Mouse (Mus musculus) G1E (cell line): Measurements from ENCODE around the gene Zscan5b. TPM values are rescaled to one million over a fixed set of nuclear protein-coding genes. Genes with fewer than 3 reads are reported as not detected.
"Not testable (repeated sequence)": the region's sequence is repeated elsewhere in the genome, so short reads cannot be mapped to it uniquely, and the experiment has no call there.

Source experiments
- ATAC-seq: 2 replicates; pipeline ENCODE4 v1.8.0; 2016; ENCODE audit warnings: mild to moderate bottlenecking; ENCODE audit not compliant: insufficient number of reproducible peaks, poor library complexity, low FRiP score, severe bottlenecking; ENCODE audit errors: extremely low read depth
- DNase-seq: peaks from one replicate; pipeline ENCODE4 v3.0.0; 2012; ENCODE audit warnings: low spot score
- H3K27me3 ChIP-seq: 2 replicates; pipeline ENCODE4 v1.6.1; 2012; ENCODE audit warnings: mild to moderate bottlenecking, low read length, inconsistent platforms; ENCODE audit not compliant: insufficient read depth
- H3K36me3 ChIP-seq: replicated peaks from 2 replicates; pipeline ENCODE3; 2012; ENCODE audit warnings: mild to moderate bottlenecking, inconsistent platforms
- H3K4me1 ChIP-seq: 2 replicates; pipeline ENCODE4 v1.6.1; 2012; ENCODE audit warnings: low read depth, low read length, inconsistent platforms, mixed read lengths; ENCODE audit not compliant: insufficient read depth
- H3K4me3 ChIP-seq: 2 replicates; pipeline ENCODE4 v1.5.1; 2012; ENCODE audit warnings: low read depth, mild to moderate bottlenecking, inconsistent platforms, low read length, moderate library complexity, mixed read lengths
- H3K9me3 ChIP-seq: replicated peaks from 2 replicates; pipeline ENCODE4 v1.6.1; 2012; ENCODE audit warnings: inconsistent platforms
- CTCF ChIP-seq: IDR thresholded peaks from 2 replicates; pipeline ENCODE4 v1.5.1; 2012; ENCODE audit warnings: low read depth, low read length, inconsistent platforms, mixed read lengths
- GATA1 ChIP-seq: IDR thresholded peaks from 2 replicates; pipeline ENCODE4 v1.6.1; 2012; ENCODE audit warnings: borderline replicate concordance, low read length, inconsistent platforms, mixed read lengths
- GATA2 ChIP-seq: IDR thresholded peaks from 2 replicates; pipeline ENCODE4 v1.6.1; 2012; ENCODE audit warnings: low read depth, low read length, inconsistent platforms, borderline replicate concordance
- POLR2AphosphoS5 ChIP-seq: IDR thresholded peaks from 2 replicates; pipeline ENCODE4 v1.6.1; 2012; ENCODE audit warnings: low read depth, low read length, inconsistent platforms; ENCODE audit not compliant: insufficient replicate concordance
- TAL1 ChIP-seq: conservative IDR thresholded peaks from 2 replicates; pipeline ENCODE4 v1.6.1; 2012; ENCODE audit warnings: low read depth, low read length, inconsistent platforms, mixed read lengths
- polyA plus RNA-seq: library from polyadenylated mRNA; stranded (reverse); fragments of >175 nt; gene quantifications from 2 replicates; pipeline ENCODE4 v1.2.3, GENCODE M21; 2012
- total RNA-seq, 2 experiments: library from RNA; stranded (forward) in 1 of 2; stranded (reverse) in 1 of 2; fragments of 200-1000 nt in 1 of 2; fragments of >200 nt in 1 of 2; fragmentation: Nextera tagmentation in 1 of 2; gene quantifications; 2 replicates each; pipeline ENCODE4 v1.2.3; 2014 to 2017

Gene Zscan5b
- total and polyA plus RNA-seq, 3 experiments, result not detected

DNA sequence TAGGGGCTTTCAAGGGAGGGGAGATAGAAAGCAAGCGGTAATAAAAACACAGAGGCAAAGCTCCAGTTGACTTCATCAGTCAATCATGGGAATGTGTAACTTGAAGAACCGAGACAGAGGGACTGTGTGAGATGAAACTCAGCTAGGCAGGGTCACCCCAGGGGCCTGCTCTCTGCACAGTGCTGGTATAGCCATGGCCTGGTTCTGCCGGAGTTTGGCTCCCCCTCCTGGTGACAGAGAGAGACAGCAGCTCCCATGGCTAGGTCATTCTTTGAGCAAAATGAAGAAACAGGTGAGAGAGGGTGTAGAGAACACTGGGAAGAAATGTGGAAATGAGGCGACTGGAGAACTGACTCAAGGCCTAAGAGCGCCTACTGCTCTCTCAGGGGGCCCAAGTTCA lies 27.9 kb upstream of the Zscan5b start:
- peak; percentile 51; the same call in 1 of the 2 replicates for ATAC-seq
- TF ChIP-seq CTCF (peak; percentile 82), GATA2 (no peak)

DNA sequence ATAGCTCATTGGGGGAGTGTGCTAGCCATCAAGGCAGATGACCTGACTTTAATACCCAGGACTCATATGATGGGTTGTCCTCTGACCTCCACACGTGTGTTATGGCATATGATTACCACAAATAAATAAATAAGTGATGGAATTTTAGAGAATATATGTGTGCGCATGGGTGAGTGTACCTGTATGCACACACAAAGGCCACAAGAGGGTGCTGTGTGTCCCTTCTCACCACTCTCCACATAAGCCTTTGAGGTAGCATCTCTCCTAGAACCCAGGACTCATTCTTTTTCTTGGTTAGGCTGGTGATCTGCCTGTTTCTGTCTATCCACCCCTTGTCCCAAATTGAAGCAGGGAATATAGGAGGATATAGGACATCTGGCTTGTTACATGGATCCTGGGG lies 26.3 kb upstream of the Zscan5b start:
- TF ChIP-seq GATA1, result no peak
- no peak for TF ChIP-seq GATA2
- TF ChIP-seq CTCF, result peak; percentile 33; the same call in 1 of the 2 replicates
- ATAC-seq (no peak; the same call in 1 of the 2 replicates), DNase-seq (no peak)
- H3K4me3 ChIP-seq, result no peak overlapping the region
- no peaks in the 10 kb centered on the region for H3K4me1 ChIP-seq
- H3K9me3 ChIP-seq, result no peaks in the 10 kb centered on the region
- H3K27me3 ChIP-seq, result peaks cover 5% of the 10 kb centered on the region
- H3K36me3 ChIP-seq, result no peaks in the 10 kb centered on the region

More for the DNA sequence above, 27.9 kb upstream of the Zscan5b start:
- Histone ChIP-seq H3K4me1 (no peaks in the 10 kb centered on the region), H3K9me3 (no peaks in the 10 kb centered on the region), H3K4me3 (no peak overlapping the region), H3K27me3 (peaks cover 5% of the 10 kb centered on the region), H3K36me3 (peaks cover 16% of the 10 kb centered on the region)
- DNase-seq, result peak; percentile 52

DNA sequence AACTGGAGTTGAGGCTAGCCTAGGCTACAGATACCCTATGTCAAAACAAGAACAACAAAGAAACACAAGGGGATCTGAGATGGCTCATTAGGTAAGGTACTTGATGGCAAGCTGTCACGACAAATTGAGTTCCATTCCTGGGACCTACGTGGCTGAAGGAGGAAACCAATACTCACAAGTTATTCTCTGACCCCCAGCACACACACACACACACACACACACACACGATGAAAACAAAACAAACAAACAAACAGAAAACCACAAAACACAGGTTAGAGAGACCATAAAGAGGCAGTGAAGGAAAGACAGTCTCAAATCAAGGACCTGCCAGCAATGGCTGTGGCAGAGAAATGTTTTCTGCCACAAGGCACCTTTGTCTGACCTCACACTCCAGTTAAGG lies 25.3 kb upstream of the Zscan5b start, which contains the start of gene Galp:
Gene Galp (plus strand): TSS at position 301 of the 400 bp plus-strand sequence.
- Histone ChIP-seq H3K4me1 (no peaks in the 10 kb centered on the region), H3K9me3 (no peaks in the 10 kb centered on the region), H3K27me3 (peaks cover 5% of the 10 kb centered on the region), H3K4me3 (no peak within 1 kb of the TSS), H3K36me3 (no peaks in the 10 kb centered on the region)
- DNase-seq, result no peak
- no peak for ATAC-seq
- TF ChIP-seq CTCF, result no peak
- TF ChIP-seq TAL1, result no peak
- no peak for TF ChIP-seq POLR2AphosphoS5
- no peak for TF ChIP-seq GATA1
- no peak for TF ChIP-seq GATA2

DNA sequence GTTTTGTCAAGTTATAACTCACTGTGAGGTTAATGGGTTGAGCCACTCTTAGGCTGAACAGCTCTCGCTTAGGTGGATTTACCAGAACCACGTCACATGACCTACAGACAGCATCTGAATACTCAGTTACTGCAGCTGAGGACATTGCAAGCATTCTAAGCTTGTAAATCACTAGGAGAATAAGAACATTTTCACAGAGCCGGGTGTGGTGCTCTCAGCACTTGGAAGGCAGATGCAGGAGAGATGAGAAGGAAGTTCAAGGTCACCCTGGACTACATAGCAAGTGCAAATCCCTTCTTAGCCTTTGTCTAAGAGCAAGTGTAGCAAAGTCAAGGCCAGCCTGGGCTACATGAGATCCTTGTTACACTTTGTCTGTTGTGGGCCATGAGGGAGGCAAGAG lies 17.9 kb upstream of the Zscan5b start:
- no peak for ATAC-seq
- TF ChIP-seq CTCF, result no peak
- TF ChIP-seq GATA2, result no peak
- no peak for TF ChIP-seq GATA1
- TF ChIP-seq TAL1, result no peak
- no peak for TF ChIP-seq POLR2AphosphoS5

DNA sequence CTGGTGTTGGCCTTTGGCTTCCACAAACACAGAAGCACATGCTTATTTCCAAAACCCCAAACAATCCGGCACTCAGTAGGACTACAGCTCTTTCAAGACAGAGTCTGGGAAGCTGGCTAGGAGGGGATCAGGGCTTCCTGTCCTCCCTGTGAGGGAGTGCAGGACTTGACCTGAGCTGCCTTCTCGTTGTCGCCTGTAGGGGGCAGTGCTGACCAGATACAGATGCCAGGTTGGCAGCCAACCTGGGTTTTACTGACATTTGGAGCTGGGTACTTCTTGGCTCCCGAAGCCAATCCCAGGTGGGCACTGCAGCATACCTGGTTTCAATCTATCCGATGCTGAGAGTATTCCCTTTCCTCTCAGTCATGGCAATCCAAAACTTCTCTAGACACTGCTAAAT lies 8.9 kb upstream of the Zscan5b start:
- Histone ChIP-seq H3K4me3 (no peak overlapping the region), H3K36me3 (no peaks in the 10 kb centered on the region), H3K4me1 (peaks cover 4% of the 10 kb centered on the region), H3K9me3 (no peaks in the 10 kb centered on the region), H3K27me3 (no peaks in the 10 kb centered on the region)
- no peak for TF ChIP-seq GATA1
- peak; percentile 73 for TF ChIP-seq CTCF
- ATAC-seq, result no peak
- DNase-seq, result peak; percentile 30

More for the DNA sequence above, 17.9 kb upstream of the Zscan5b start:
- Histone ChIP-seq H3K4me3 (no peak overlapping the region), H3K9me3 (no peaks in the 10 kb centered on the region), H3K27me3 (no peaks in the 10 kb centered on the region), H3K36me3 (no peaks in the 10 kb centered on the region), H3K4me1 (no peaks in the 10 kb centered on the region)
- no peak for DNase-seq

DNA sequence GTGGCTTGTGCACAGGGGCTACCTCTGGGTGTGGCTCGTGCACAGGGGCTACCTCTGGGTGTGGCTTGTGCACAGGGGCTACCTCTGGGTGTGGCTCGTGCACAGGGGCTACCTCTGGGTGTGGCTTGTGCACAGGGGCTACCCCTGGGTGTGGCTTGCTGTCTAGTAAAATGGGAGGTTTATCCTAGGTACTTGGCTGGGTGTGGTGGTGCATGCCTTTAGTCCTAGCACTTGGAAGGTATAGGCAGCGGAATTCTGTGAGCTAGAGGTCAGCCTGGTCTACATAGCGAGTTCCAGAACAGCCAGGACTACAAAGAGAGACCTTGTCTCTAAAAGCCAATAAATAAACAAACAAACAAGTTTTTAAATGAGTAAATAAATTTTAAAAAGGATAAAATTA lies 7.4 kb upstream of the Zscan5b start:
- H3K4me1 ChIP-seq, DNase-seq, H3K4me3 ChIP-seq, H3K9me3 ChIP-seq, ATAC-seq, H3K27me3 ChIP-seq, H3K36me3 ChIP-seq: not testable (repeated sequence)

DNA sequence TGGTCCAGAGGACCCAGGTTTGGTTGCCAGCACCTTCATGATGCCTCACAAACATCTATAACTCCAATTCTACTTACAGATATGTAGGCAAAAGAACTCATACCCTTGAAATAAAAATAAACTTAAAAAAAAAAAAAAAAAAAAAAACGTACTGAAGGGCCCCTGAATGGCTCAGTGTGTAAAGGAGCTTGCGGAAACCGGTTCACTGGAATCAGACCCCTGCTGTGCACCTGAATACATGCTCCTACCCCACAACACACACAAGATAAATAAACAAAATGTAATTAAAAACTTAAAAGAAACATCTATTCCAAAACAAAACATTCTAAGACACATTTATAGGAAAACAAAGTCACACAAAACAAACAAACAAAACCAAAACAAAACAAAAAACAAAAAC lies 1.9 kb upstream of the Zscan5b start:
- H3K4me1 ChIP-seq, result no peaks in the 10 kb centered on the region
- H3K9me3 ChIP-seq, result no peaks in the 10 kb centered on the region
- no peak for TF ChIP-seq GATA1
- TF ChIP-seq POLR2AphosphoS5, result no peak
- TF ChIP-seq CTCF, result no peak
- TF ChIP-seq GATA2, result no peak
- no peaks in the 10 kb centered on the region for H3K36me3 ChIP-seq
- no peaks in the 10 kb centered on the region; the same call in 1 of the 2 replicates for H3K27me3 ChIP-seq
- ATAC-seq (no peak), DNase-seq (no peak)
- no peak overlapping the region for H3K4me3 ChIP-seq

DNA sequence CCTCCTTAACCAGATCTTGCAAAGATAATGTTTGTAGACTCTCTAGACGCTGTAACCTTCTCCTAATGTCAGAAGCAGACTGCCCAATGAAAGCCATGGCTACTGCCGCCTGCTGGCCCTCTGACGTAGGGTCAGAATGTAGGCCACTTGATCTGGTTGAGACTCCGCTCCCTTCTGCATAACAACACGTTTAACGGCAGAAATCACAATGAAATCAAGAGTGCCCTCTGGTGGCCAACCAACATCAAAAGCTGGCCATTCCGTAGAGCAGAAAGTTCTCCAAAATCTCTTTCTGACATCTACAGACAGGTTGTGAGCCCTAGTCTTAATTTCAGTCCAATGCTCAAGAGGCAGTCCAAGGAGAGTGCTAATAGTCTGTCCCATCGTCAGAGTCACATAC lies 6.4 kb downstream of the Zscan5b start:
- not testable (repeated sequence) for H3K27me3 ChIP-seq, ATAC-seq, DNase-seq, H3K36me3 ChIP-seq, H3K4me3 ChIP-seq, H3K9me3 ChIP-seq, H3K4me1 ChIP-seq
